In the genomic region with DNA sequence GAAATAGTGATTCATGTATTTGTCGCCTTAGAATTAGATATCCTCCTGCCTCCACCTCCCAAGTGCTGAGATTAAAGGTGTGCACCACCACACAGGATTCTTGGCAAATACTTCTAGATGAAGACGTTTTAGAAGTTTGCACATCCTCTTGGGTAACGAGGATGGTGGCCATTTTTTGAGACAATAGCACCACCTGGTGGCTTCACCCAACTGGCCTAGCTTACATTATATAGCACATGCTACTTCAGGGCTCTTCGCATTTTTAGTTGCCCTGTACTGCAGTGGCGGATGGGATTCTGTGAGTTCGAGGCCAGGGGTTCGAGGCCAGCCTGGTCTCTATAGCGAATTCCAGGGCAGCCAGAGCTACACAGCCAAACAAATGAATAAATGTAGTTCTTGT, we compare ENCODE assay signal across 9 mouse cellular contexts. TPM values are rescaled to one million over a fixed set of nuclear protein-coding genes. Genes with fewer than 3 reads are reported as not detected.
DNase-seq lines count a peak whose midpoint lies in the region; ATAC-seq lines count a peak whose summit lies in the region.
"Had no signal": no experiment of that assay in that cellular context is flagged by ENCODE, and none has a peak within 500 bp of the region (broad histone marks: within the 10 kb centered on the region; RNA-seq: fewer than 3 reads in every experiment).

No protein-coding gene starts in this region.

- no peaks in the 10 kb centered on the region for H3K9me3 ChIP-seq in hindbrain, embryonic 16.5 days (ENCODE audit: control insufficient read depth, low read length)

- no peaks in the 10 kb centered on the region for H3K36me3 ChIP-seq in hindbrain, embryonic 16.5 days (ENCODE audit: control insufficient read depth, insufficient read depth, low read length)

- H3K4me3 ChIP-seq in hindbrain, embryonic 16.5 days (ENCODE audit: low read length) = no peak overlapping the region
- H3K4me3 ChIP-seq: megakaryocyte, embryonic 14.5 days had no signal

- WGBS in hindbrain, embryonic 16.5 days = 41% methylated on average over 8 of the region's 8 CpGs

- H3K27ac ChIP-seq in hindbrain, embryonic 16.5 days (ENCODE audit: low read depth, low read length) = no peak overlapping the region

- H3K9ac ChIP-seq in hindbrain, embryonic 16.5 days (ENCODE audit: low read depth, low read length) = no peak overlapping the region

- no peak overlapping the region for H3K4me2 ChIP-seq in hindbrain, embryonic 16.5 days (ENCODE audit: low read length)

- DNase-seq in NIH3T3 (ENCODE audit: low read depth) = peak; percentile 94
- DNase-seq in cerebellum, postnatal 10 days = peak; percentile 89 to 92
- peak; percentile 31 to 72 for DNase-seq in frontal cortex, postnatal 10 days (ENCODE audit: low spot score in 2 of 2)
- DNase-seq in layer of hippocampus, postnatal 36 days = peak; percentile 45 to 61
- peak; percentile 82 for DNase-seq in lung, postnatal 25 days (ENCODE audit: low spot score)
- peak; percentile 80 for DNase-seq in retina, postnatal 1 day
- peak; percentile 84 for DNase-seq in thymus, postnatal 4 days

- peak; percentile 78 for ATAC-seq in hindbrain, embryonic 16.5 days

- no peaks in the 10 kb centered on the region; the same call in 1 of the 2 replicates for H3K27me3 ChIP-seq in hindbrain, embryonic 16.5 days (replicated peaks; ENCODE audit: control insufficient read depth, insufficient read depth, low read length)

- H3K4me1 ChIP-seq in hindbrain, embryonic 16.5 days (ENCODE audit: control insufficient read depth, insufficient read depth, low read depth, low read length) = peaks cover 3% of the 10 kb centered on the region; the same call in 1 of the 2 replicates

RNA-seq across cellular contexts. Expression of gene Gtf3a, which starts 44.1 kb away (rescaled TPM):
- polyA plus RNA-seq in hindbrain, embryonic 16.5 days (2015; fragmentation: Nextera tagmentation; extraction: Ambion mirVana) = 105 and 109 TPM in 2 replicates
- 10 to 100 TPM; 21.6 to 25.8 TPM for total RNA-seq in layer of hippocampus, postnatal 36 days (2021)

RNA-seq across cellular contexts. Expression of gene Mtif3, which starts 59.2 kb away (rescaled TPM):
- 24.8 and 29.2 TPM in 2 replicates for polyA plus RNA-seq in hindbrain, embryonic 16.5 days (2015; fragmentation: Nextera tagmentation; extraction: Ambion mirVana)
- total RNA-seq in layer of hippocampus, postnatal 36 days (2021) = 10 to 100 TPM; 20.9 to 22.3 TPM

RNA-seq across cellular contexts. Expression of gene Rasl11a, which starts 59.5 kb away (rescaled TPM):
- 7.6 and 8.5 TPM in 2 replicates for polyA plus RNA-seq in hindbrain, embryonic 16.5 days (2015; fragmentation: Nextera tagmentation; extraction: Ambion mirVana)
- total RNA-seq in layer of hippocampus, postnatal 36 days (2021) = 10 to 100 TPM; 15.1 to 16.7 TPM
